Mouse (Mus musculus): Measurements from ENCODE around the gene Tbck. TPM values are rescaled to one million over a fixed set of nuclear protein-coding genes. Genes with fewer than 3 reads are reported as not detected.

The Tbck gene
- total RNA-seq, 2 experiments from 2014 or later, result 34.0 to 36.8 TPM

- DNase-seq (ENCODE audit: low spot score in 2 of 2), result no peak
- Histone ChIP-seq H3K4me3 (no peak overlapping the region; the same call in 1 of the 2 replicates), H3K27ac (no peak overlapping the region)
- TF ChIP-seq CTCF (conservative IDR thresholded peaks at IDR 0.05), result no peak
These were observed 168.1 kb downstream of the Tbck start for GRCm38 (mm10) chr3:132851841-132852728.

DNA sequence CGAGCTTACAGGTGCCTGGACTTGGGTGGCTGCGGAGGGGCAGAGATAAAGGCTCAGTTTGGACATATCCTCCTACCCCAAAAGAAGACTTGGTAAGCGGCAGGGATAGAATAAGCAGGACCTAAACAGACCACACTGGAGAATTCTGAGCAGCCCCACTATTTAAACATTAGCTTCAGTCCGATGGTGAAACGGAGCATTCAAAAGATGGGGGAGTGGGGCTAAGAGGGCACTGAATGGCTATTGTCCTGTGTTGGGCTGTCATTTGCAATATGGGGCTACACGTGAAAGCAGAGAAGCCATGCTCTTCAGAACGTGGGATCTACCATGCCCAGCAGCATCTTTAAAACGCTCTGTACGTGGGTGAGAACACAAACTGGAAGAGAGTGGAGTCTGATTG lies 170.3 kb downstream of the Tbck start:
- no peak for DNase-seq (ENCODE audit: low spot score in 2 of 2)

GRCm38 (mm10) chr3:132855458-132856212 lies 171.7 kb downstream of the Tbck start:
- no peak for TF ChIP-seq CTCF (conservative IDR thresholded peaks at IDR 0.05)
- Histone ChIP-seq H3K4me3 (no peak overlapping the region), H3K27ac (no peak overlapping the region)
- DNase-seq (ENCODE audit: low spot score in 2 of 2), result no peak

More for the DNA sequence above, 170.3 kb downstream of the Tbck start:
- H3K27ac ChIP-seq, result no peak overlapping the region
- TF ChIP-seq CTCF (conservative IDR thresholded peaks at IDR 0.05), result no peak
- no peak overlapping the region for H3K4me3 ChIP-seq

GRCm38 (mm10) chr3:132856651-132857050 lies 172.7 kb downstream of the Tbck start:
- DNase-seq (ENCODE audit: low spot score in 2 of 2), result no peak
- Histone ChIP-seq H3K27ac (no peak overlapping the region), H3K4me3 (no peak overlapping the region)
- no peak for TF ChIP-seq CTCF (conservative IDR thresholded peaks at IDR 0.05)

- DNase-seq (ENCODE audit: low spot score in 2 of 2), result no peak
- no peak for TF ChIP-seq CTCF (conservative IDR thresholded peaks at IDR 0.05)
- Histone ChIP-seq H3K4me3 (no peak overlapping the region), H3K27ac (no peak overlapping the region)
These were observed 174.9 kb downstream of the Tbck start for GRCm38 (mm10) chr3:132858849-132859248.

- H3K4me3 ChIP-seq, result no peak overlapping the region
- TF ChIP-seq CTCF (conservative IDR thresholded peaks at IDR 0.05), result no peak
- no peak overlapping the region for H3K27ac ChIP-seq
- DNase-seq (ENCODE audit: low spot score in 2 of 2), result no peak
These were observed 175.6 kb downstream of the Tbck start for GRCm38 (mm10) chr3:132859573-132859972.

- TF ChIP-seq CTCF (conservative IDR thresholded peaks at IDR 0.05), result no peak
These were observed 176.9 kb downstream of the Tbck start for GRCm38 (mm10) chr3:132860796-132861195.

DNA sequence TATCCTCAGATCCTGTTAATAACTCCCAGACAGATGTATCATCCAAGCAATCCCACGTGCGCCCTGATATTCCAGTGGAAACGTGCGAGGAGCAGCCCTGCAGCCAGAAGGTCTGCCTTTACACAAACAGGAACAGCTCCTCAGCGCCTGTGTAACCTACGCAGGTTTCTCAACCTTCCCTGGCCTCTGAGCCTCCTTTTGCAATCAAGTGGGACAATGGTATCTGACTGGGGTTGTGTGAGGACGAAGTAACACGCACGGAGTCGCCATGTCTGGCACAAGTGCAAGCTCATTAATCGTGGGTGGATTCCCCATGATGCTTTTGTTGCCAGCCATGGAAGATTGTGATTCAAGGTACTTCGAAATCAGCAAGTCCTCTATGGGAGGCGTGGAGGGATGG lies 179.9 kb downstream of the Tbck start:
- no peak for DNase-seq (ENCODE audit: low spot score in 2 of 2)
- Histone ChIP-seq H3K27ac (peak overlapping the region; percentile 52), H3K4me3 (no peak overlapping the region; the same call in 1 of the 2 replicates)
- no peak for TF ChIP-seq CTCF (conservative IDR thresholded peaks at IDR 0.05)

More at GRCm38 (mm10) chr3:132860796-132861195, 176.9 kb downstream of the Tbck start:
- Histone ChIP-seq H3K27ac (no peak overlapping the region), H3K4me3 (no peak overlapping the region)
- DNase-seq (ENCODE audit: low spot score in 2 of 2), result no peak

DNA sequence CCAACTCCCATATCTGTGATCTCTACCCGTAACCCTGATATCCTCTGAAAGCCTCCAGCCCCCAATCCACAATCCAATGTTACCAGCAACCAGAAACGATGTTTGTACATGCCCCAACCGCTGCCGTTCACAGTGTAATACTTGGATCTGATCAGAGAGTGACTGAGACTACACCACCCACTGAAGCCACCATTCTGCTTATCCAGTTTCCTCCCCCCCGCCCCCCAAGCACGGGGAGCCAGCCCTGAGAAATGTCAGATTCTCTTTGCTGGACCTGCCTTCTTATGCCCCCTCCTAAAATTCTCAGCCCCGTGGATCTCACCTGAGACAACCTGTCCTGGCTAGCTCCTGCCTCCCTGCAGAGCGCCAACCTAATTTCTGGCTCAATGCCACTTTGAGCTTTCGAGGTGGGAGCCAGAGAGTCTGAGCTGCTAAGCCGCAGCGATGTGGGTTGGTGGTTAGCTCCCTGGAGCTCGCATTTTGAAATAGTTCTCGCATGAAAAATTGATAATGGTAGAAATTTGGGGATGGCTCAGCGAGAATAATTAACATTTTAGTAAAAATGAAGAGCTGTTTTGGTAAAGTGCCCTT lies 180.5 kb downstream of the Tbck start:
- peak overlapping the region; percentile 52 for H3K27ac ChIP-seq
- no peak for TF ChIP-seq CTCF (conservative IDR thresholded peaks at IDR 0.05)
- no peak for DNase-seq (ENCODE audit: low spot score in 2 of 2)
- H3K4me3 ChIP-seq, result peak overlapping the region; percentile 9; the same call in 1 of the 2 replicates

GRCm38 (mm10) chr3:132864986-132865385 lies 181.0 kb downstream of the Tbck start:
- no peak for DNase-seq (ENCODE audit: low spot score in 2 of 2)
- no peak overlapping the region for H3K4me3 ChIP-seq
- H3K27ac ChIP-seq, result peak overlapping the region; percentile 52; the same call in 1 of the 2 replicates
- no peak for TF ChIP-seq CTCF (conservative IDR thresholded peaks at IDR 0.05)

GRCm38 (mm10) chr3:132865596-132865995 lies 181.7 kb downstream of the Tbck start:
- H3K4me3 ChIP-seq, result no peak overlapping the region
- peak overlapping the region; percentile 39; the same call in 1 of the 2 replicates for H3K27ac ChIP-seq
- TF ChIP-seq CTCF (conservative IDR thresholded peaks at IDR 0.05), result no peak
- DNase-seq (ENCODE audit: low spot score in 2 of 2), result no peak

- TF ChIP-seq CTCF (conservative IDR thresholded peaks at IDR 0.05), result no peak
- no peak for DNase-seq (ENCODE audit: low spot score in 2 of 2)
- H3K27ac ChIP-seq, result no peak overlapping the region
- no peak overlapping the region for H3K4me3 ChIP-seq
These were observed 183.0 kb downstream of the Tbck start for GRCm38 (mm10) chr3:132866984-132867383.

GRCm38 (mm10) chr3:132868838-132869237 lies 184.9 kb downstream of the Tbck start:
- no peak for DNase-seq (ENCODE audit: low spot score in 2 of 2)
- peak overlapping the region; percentile 32; the same call in 1 of the 2 replicates for H3K27ac ChIP-seq
- no peak for TF ChIP-seq CTCF (conservative IDR thresholded peaks at IDR 0.05)
- H3K4me3 ChIP-seq, result no peak overlapping the region
